Mouse (Mus musculus): Measurements from ENCODE around the gene Snx20.
"Not testable (repeated sequence)": the region's sequence is repeated elsewhere in the genome, so short reads cannot be mapped to it uniquely, and the experiment has no call there.

Gene Snx20

DNA sequence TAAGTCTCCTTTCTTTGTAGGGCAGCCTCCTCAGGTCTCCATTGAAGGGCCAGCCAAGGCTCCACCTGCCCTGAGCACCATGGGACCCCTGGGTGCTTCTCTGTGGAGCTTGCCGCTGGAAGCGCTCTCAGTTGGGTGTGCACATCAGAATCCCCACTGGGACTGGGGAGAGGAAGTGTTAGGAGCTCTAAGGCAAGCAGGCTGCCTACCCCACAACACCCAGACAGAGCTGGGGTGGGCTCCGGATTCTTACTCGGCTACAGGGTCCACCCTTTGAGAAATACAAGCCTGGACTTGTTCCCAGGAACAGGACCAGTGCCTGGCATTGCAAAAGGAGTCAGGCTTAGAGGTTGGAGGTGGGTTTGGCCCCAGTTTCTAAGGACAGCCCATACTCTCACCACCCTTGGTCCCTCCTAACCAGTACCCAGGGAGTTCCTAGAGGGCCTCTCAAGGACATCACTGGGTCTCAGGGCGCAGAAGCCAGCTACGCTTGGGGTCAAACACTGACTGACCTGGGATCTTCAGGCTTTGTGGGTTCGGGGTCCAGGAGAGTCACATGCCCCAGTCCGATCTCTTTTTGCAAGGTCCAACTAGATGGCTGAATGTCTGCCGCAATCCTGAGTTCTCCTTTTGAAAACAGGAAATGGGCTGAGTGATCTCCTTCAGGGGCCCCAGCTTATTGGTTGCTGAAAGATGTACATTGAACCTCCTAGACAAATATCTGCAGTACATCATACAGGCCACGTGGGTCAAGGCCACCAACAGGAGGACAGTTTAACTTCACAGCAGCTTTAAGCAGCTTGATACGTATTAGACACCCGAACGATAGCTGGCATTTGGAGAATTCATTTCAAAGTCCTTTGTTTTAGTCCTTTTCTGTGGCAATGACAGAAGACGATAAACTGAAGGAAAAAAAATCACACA is at the start of gene Snx20:
Gene Snx20 (minus strand): TSS at position 655 of the 924 bp plus-strand sequence.
- in situ Hi-C loops (cut with MboI; ENCODE audit: low pct_unique_long_range_greater_than_20kb in 1 of 2, low sequenced_read_pairs in 2 of 2, unreplicated experiment in 1 of 2): no loop called here

- in situ Hi-C loops (cut with MboI; ENCODE audit: low pct_unique_long_range_greater_than_20kb in 1 of 2, low sequenced_read_pairs in 2 of 2, unreplicated experiment in 1 of 2): no loop called here
These were observed 47.8 kb upstream of the Snx20 start for GRCm38 (mm10) chr8:88683656-88684289.

GRCm38 (mm10) chr8:88681046-88681445 is 45.1 kb upstream of the Snx20 start:
- in situ Hi-C loops (cut with MboI; ENCODE audit: low pct_unique_long_range_greater_than_20kb in 1 of 2, low sequenced_read_pairs in 2 of 2, unreplicated experiment in 1 of 2): no loop called here

- in situ Hi-C loops (cut with MboI; ENCODE audit: low pct_unique_long_range_greater_than_20kb in 1 of 2, low sequenced_read_pairs in 2 of 2, unreplicated experiment in 1 of 2): no loop called here
These were observed 44.6 kb upstream of the Snx20 start for GRCm38 (mm10) chr8:88680566-88680965.

DNA sequence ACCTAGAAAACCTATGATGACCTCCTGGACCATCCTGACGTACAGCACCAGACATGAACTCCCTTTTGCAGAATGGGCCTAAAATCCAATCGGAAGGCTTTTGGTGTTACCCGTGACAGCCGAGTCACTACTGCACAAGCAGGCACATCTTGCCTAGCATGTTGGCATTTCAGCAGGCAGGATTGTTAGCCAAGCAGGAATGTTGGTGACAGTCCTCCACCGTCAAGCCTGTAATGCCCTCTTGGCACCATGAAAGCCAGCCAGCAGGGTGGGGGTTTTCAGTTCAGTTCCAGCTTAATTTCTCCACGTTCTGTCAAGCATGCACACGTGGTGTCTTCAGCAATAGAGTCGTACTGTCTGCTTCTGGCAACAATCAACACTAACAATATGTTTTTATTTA is 41.1 kb upstream of the Snx20 start:
- in situ Hi-C loops (cut with MboI; ENCODE audit: low pct_unique_long_range_greater_than_20kb in 1 of 2, low sequenced_read_pairs in 2 of 2, unreplicated experiment in 1 of 2): no loop called here

GRCm38 (mm10) chr8:88675372-88676165 is 39.6 kb upstream of the Snx20 start:
- in situ Hi-C loops (cut with MboI; ENCODE audit: low pct_unique_long_range_greater_than_20kb in 1 of 2, low sequenced_read_pairs in 2 of 2, unreplicated experiment in 1 of 2): no loop called here

DNA sequence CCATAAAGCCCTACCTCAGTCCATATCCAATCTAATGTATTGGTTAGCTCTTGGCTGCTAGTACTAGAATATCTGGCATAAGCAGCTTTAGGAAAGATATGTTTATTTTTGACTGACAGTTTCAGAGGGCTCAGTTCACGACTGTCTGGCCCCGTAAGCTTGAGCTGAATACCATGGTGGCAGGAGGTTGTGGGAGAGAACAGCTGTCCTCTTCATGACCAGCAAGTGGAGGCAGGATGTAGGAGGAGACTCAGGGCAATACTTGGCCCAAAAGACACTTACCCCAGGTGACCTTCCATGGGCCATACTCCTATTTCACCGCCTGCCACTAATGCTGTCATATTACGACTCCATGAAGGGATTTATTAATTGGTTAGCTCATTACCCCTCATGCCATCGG is 37.9 kb upstream of the Snx20 start:
- in situ Hi-C loops (cut with MboI; ENCODE audit: low pct_unique_long_range_greater_than_20kb in 1 of 2, low sequenced_read_pairs in 2 of 2, unreplicated experiment in 1 of 2): no loop called here

DNA sequence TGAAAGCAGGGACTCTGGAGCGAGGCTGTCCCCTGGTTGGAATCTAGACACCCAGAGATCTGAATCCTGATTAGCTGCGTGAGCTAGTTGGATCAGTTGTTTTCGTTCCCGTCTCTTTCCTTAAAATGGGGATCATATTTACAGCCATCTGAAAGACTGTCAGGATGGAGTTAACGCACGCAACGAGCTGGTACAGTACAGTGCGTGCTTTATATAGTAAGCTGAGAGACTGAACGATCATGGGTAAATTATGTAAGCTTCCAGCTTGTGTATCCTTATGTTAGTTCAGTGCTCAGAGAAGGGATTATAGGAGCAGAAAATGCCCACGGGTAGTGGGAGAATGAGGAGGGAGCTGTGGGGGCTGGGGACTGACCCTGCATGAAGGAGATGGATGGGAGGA is 35.6 kb upstream of the Snx20 start:
- in situ Hi-C loops (cut with MboI; ENCODE audit: low pct_unique_long_range_greater_than_20kb in 1 of 2, low sequenced_read_pairs in 2 of 2, unreplicated experiment in 1 of 2): no loop called here

GRCm38 (mm10) chr8:88670782-88671181 is 34.9 kb upstream of the Snx20 start:
- in situ Hi-C loops (cut with MboI; ENCODE audit: low pct_unique_long_range_greater_than_20kb in 1 of 2, low sequenced_read_pairs in 2 of 2, unreplicated experiment in 1 of 2): no loop called here

DNA sequence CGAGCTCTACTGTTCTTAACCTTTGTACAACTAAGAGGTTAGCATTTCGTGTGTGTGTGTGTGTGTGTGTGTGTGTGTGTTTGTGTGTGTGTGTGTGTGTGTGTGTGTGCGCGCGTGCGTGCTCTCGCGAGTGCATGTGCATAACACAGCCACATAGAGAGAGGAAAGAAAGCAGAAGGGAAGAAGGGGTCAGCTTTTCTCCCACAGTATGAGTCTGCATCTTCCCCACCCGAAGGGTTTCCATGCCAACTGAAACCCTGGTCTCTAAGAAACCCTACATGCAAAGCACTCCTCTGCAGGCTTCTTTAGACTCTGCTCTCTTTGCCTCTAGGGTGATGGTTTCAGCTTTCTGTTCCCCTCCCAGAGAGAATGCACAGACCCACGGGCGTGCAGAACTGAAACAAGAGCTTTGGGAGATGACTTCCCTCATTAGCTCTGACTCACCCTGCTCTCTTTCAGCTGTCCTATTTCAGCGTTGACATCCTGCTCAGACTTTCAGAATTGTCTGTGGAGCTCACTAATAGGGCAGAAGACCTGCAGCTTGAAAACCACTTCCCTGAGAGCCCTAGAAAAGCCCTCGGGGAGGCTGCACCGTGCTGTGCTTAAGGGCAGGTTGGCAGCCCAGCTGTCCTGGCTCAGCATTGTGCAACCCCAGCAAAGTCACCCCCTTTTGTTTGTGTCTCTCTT is 32.6 kb upstream of the Snx20 start:
- in situ Hi-C loops (cut with MboI; ENCODE audit: low pct_unique_long_range_greater_than_20kb in 1 of 2, low sequenced_read_pairs in 2 of 2, unreplicated experiment in 1 of 2): no loop called here

- in situ Hi-C loops (cut with MboI; ENCODE audit: low pct_unique_long_range_greater_than_20kb in 1 of 2, low sequenced_read_pairs in 2 of 2, unreplicated experiment in 1 of 2): no loop called here
These were observed 30.5 kb upstream of the Snx20 start for GRCm38 (mm10) chr8:88666435-88666834.

DNA sequence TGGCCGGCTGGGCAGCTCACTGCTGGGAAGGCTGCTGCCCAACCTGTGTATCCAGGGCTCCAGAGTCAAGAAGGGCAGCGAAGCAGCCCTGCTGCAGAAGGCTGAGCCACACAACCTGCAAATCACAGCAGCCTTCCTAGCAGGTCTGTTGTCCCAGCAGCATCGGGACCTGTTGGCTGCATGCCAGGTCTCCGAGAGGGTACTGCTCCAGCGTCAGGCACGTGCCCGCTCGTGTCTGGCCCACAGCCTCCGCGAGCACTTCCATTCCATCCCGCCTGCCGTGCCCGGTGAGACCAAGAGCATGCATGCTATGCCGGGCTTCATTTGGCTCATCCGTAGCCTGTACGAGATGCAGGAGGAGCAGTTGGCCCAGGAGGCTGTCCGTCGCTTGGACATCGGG is 29.0 kb upstream of the Snx20 start:
- in situ Hi-C loops (cut with MboI; ENCODE audit: low pct_unique_long_range_greater_than_20kb in 1 of 2, low sequenced_read_pairs in 2 of 2, unreplicated experiment in 1 of 2): no loop called here

GRCm38 (mm10) chr8:88664121-88664520 is 28.2 kb upstream of the Snx20 start:
- in situ Hi-C loops (cut with MboI; ENCODE audit: low pct_unique_long_range_greater_than_20kb in 1 of 2, low sequenced_read_pairs in 2 of 2, unreplicated experiment in 1 of 2): no loop called here

DNA sequence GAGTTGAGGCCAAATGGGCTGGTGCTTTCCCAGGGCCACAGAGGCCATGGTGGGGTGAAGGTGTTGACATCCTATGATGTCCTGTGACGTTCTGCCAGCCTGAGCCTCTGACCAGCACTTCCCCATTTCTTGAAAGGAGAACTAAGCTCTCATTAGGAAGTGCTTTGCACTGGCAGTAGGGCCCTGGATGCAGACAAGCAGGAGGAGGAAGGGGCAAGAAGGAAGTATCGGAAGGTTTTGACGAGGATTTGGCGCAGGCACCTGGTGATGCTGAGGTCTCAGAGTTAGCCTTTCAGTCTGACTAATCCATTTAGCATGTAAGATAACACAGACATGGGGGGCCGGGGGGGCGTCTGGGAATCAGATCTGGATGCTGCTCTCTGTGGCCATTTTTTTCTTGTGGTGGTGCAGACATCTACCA is 26.5 kb upstream of the Snx20 start:
- in situ Hi-C loops (cut with MboI; ENCODE audit: low pct_unique_long_range_greater_than_20kb in 1 of 2, low sequenced_read_pairs in 2 of 2, unreplicated experiment in 1 of 2): no loop called here

GRCm38 (mm10) chr8:88659873-88660272 is 23.9 kb upstream of the Snx20 start:
- in situ Hi-C loops (cut with MboI; ENCODE audit: low pct_unique_long_range_greater_than_20kb in 1 of 2, low sequenced_read_pairs in 2 of 2, unreplicated experiment in 1 of 2): no loop called here

GRCm38 (mm10) chr8:88655334-88655733 is 19.4 kb upstream of the Snx20 start:
- in situ Hi-C loops (cut with MboI; ENCODE audit: low pct_unique_long_range_greater_than_20kb in 1 of 2, low sequenced_read_pairs in 2 of 2, unreplicated experiment in 1 of 2): no loop called here

GRCm38 (mm10) chr8:88651122-88651521 is 15.2 kb upstream of the Snx20 start:
- in situ Hi-C loops (cut with MboI; ENCODE audit: low pct_unique_long_range_greater_than_20kb in 1 of 2, low sequenced_read_pairs in 2 of 2, unreplicated experiment in 1 of 2): not testable (repeated sequence)

GRCm38 (mm10) chr8:88650016-88650708 is 14.2 kb upstream of the Snx20 start:
- in situ Hi-C loops (cut with MboI; ENCODE audit: low pct_unique_long_range_greater_than_20kb in 1 of 2, low sequenced_read_pairs in 2 of 2, unreplicated experiment in 1 of 2): no loop called here
